Mouse (Mus musculus): Measurements from ENCODE around the gene Per3. TPM values are rescaled to one million over a fixed set of nuclear protein-coding genes. Genes with fewer than 3 reads are reported as not detected.
A peak's percentile ranks its signal among the peaks of the same experiment; 100 is the strongest.
"Not testable (repeated sequence)": the region's sequence is repeated elsewhere in the genome, so short reads cannot be mapped to it uniquely, and the experiment has no call there.

Per3 gene
- polyA plus RNA-seq, 1 experiment from 2014 or later, result 6.9 TPM

DNA sequence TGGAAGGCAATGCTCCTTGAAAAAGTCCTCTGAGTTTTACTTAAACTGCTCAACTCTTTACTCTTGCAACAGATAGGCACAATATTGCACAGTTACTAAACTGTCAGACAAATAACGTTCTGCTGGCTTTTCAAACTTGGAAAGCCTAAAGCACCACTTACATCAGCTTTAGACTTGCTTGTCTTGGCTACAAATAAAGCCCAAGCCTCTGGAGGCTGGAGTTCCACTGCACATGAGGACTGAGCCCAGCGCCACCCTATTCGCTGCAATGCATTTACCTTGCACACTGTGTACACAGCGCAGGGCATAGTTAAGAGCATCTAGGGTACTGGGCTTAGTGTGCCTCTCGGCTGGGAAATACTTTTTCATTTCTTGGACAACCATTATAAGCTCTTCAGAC lies 1.2 kb downstream of the Per3 start:
- no peaks in the 10 kb centered on the region; the same call in 1 of the 2 replicates for H3K4me1 ChIP-seq (replicated peaks; ENCODE audit: control insufficient read depth, insufficient read depth)
- DNase-seq (ENCODE audit: low spot score) (peak; percentile 59), ATAC-seq (ENCODE audit: low FRiP score, low TSS enrichment) (peak; percentile 36; the same call in 1 of the 2 replicates)
- peak overlapping the region; percentile 59 for H3K4me3 ChIP-seq (ENCODE audit: low read depth, low read length)
- H3K36me3 ChIP-seq (ENCODE audit: control insufficient read depth, insufficient read depth, low read length), result no peaks in the 10 kb centered on the region; the same call in 1 of the 2 replicates
- TF ChIP-seq CTCF (IDR thresholded peaks at IDR 0.05; ENCODE audit: low read depth), result no peak
- TF ChIP-seq EP300 (optimal IDR thresholded peaks at IDR 0.05), result no peak
- no peaks in the 10 kb centered on the region for H3K27me3 ChIP-seq (ENCODE audit: control insufficient read depth, insufficient read depth, low read length)
- 39% methylated on average over 5 of the region's 5 CpGs for WGBS
- peak overlapping the region; percentile 77; the same call in 1 of the 2 replicates for H3K9ac ChIP-seq (ENCODE audit: low read length)
- H3K4me2 ChIP-seq (replicated peaks; ENCODE audit: low read depth), result peak overlapping the region; percentile 97
- no peak overlapping the region for H3K27ac ChIP-seq (replicated peaks)
- H3K9me3 ChIP-seq (ENCODE audit: control insufficient read depth, low read length), result no peaks in the 10 kb centered on the region

DNA sequence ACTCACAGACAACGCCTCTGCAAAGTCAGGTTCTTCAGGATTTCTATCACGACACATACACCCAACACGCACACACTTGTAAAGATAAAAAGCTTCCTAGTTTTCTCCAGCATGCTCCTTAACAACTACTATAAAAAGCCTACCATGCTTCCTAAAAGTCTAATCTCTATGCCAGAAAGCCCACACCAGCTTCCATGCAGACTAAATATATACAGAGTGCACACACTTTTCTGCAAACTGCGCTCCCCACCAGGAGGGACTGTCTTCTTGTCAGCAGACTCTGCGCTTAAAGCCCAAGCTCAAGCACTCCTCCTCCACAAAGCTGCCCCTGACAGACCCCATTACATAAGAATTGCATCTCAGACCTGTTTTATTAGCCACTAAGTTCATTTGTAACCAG lies 3.0 kb downstream of the Per3 start:
- Histone ChIP-seq H3K9me3 (ENCODE audit: control insufficient read depth, low read length) (no peaks in the 10 kb centered on the region), H3K9ac (ENCODE audit: low read length) (no peak overlapping the region), H3K4me2 (replicated peaks; ENCODE audit: low read depth) (no peak overlapping the region), H3K4me3 (ENCODE audit: low read depth, low read length) (no peak overlapping the region), H3K36me3 (ENCODE audit: control insufficient read depth, insufficient read depth, low read length) (no peaks in the 10 kb centered on the region; the same call in 1 of the 2 replicates), H3K27ac (replicated peaks) (no peak overlapping the region), H3K27me3 (ENCODE audit: control insufficient read depth, insufficient read depth, low read length) (no peaks in the 10 kb centered on the region), H3K4me1 (replicated peaks; ENCODE audit: control insufficient read depth, insufficient read depth) (no peaks in the 10 kb centered on the region; the same call in 1 of the 2 replicates)
- TF ChIP-seq CTCF (IDR thresholded peaks at IDR 0.05; ENCODE audit: low read depth) (no peak), EP300 (optimal IDR thresholded peaks at IDR 0.05) (no peak)
- 74% methylated on average over 5 of the region's 5 CpGs for WGBS
- DNase-seq (ENCODE audit: low spot score), result no peak
- ATAC-seq (ENCODE audit: low FRiP score, low TSS enrichment), result no peak

DNA sequence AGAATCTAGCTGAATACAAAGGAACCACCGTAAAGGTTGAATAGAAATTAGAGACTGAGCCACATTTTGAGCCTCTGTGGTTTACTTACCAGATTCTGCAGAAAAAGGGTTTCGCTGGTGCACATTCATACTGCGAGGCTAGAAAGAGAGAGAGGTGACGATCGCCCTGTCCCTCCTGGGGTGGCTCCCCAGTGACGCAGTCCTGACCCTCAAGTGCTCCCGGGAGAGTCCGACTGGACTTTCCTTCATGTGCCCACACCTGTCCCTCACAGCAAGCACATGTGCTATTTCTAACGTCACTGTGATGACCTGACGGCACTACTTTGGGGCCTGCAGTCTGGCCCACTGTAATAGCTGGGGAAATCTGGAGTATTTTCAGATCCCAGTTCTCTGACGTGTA lies 6.7 kb downstream of the Per3 start:
- TF ChIP-seq CTCF (IDR thresholded peaks at IDR 0.05; ENCODE audit: low read depth) (no peak), EP300 (optimal IDR thresholded peaks at IDR 0.05) (no peak)

DNA sequence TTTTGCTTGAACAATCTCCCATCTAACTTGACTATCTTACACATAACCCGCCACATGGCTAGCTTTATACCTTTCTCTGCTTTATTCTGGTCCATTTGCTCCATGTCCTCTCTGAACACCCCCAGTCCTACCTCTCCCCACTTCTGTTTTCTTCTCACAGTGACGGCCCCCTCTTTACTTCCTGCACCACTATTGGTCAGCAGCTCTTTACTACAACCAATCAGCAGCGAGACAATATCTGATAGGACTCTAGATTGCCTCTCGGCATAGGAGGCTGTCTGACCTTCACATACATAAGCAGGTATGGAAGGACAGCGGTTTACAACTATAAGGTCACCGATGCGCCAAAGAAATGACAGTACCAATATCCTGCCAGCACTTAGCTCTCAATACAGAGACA lies 7.9 kb downstream of the Per3 start:
- no peaks in the 10 kb centered on the region; the same call in 1 of the 2 replicates for H3K36me3 ChIP-seq (ENCODE audit: control insufficient read depth, insufficient read depth, low read length)
- H3K9ac ChIP-seq (ENCODE audit: low read length), result no peak overlapping the region
- TF ChIP-seq EP300 (optimal IDR thresholded peaks at IDR 0.05) (no peak), CTCF (IDR thresholded peaks at IDR 0.05; ENCODE audit: low read depth) (no peak)
- H3K27ac ChIP-seq (replicated peaks), result no peak overlapping the region
- ATAC-seq (ENCODE audit: low FRiP score, low TSS enrichment), result no peak
- no peak for DNase-seq (ENCODE audit: low spot score)
- 87% methylated on average over 7 of the region's 7 CpGs for WGBS
- H3K4me1 ChIP-seq (replicated peaks; ENCODE audit: control insufficient read depth, insufficient read depth), result no peaks in the 10 kb centered on the region
- no peaks in the 10 kb centered on the region for H3K9me3 ChIP-seq (ENCODE audit: control insufficient read depth, low read length)
- no peak overlapping the region for H3K4me3 ChIP-seq (ENCODE audit: low read depth, low read length)
- no peaks in the 10 kb centered on the region for H3K27me3 ChIP-seq (ENCODE audit: control insufficient read depth, insufficient read depth, low read length)
- no peak overlapping the region for H3K4me2 ChIP-seq (replicated peaks; ENCODE audit: low read depth)

More for the DNA sequence above, 6.7 kb downstream of the Per3 start:
- Histone ChIP-seq H3K36me3 (ENCODE audit: control insufficient read depth, insufficient read depth, low read length) (no peaks in the 10 kb centered on the region; the same call in 1 of the 2 replicates), H3K9ac (ENCODE audit: low read length) (no peak overlapping the region), H3K27me3 (ENCODE audit: control insufficient read depth, insufficient read depth, low read length) (no peaks in the 10 kb centered on the region), H3K4me2 (replicated peaks; ENCODE audit: low read depth) (no peak overlapping the region), H3K9me3 (ENCODE audit: control insufficient read depth, low read length) (no peaks in the 10 kb centered on the region), H3K4me3 (ENCODE audit: low read depth, low read length) (no peak overlapping the region), H3K27ac (replicated peaks) (no peak overlapping the region), H3K4me1 (replicated peaks; ENCODE audit: control insufficient read depth, insufficient read depth) (no peaks in the 10 kb centered on the region)
- 91% methylated on average over 11 of the region's 11 CpGs for WGBS
- ATAC-seq (ENCODE audit: low FRiP score, low TSS enrichment) (no peak), DNase-seq (ENCODE audit: low spot score) (no peak)

DNA sequence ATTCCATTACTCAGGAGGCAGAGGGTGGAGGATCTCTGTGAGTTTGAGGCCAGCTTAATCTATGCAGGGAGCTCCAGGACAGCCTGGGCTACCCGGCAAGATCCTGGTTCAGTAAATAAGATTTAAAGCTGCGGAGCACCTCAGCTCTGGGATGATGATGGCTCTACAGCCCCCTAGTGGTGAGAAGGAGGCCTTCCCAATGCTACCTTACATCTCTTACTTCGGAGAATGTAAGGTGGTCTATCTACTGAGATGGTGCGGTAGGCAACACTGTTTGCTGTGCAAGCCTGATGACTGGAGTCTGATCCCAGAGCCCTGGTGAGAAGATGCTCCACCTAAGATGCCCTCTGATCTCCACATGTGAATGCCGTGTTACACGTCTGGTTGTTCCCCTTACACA lies 17.5 kb downstream of the Per3 start:
- 46% methylated on average over 6 of the region's 6 CpGs for WGBS
- Histone ChIP-seq H3K4me2 (replicated peaks; ENCODE audit: low read depth) (no peak overlapping the region), H3K36me3 (ENCODE audit: control insufficient read depth, insufficient read depth, low read length) (0 out of 2 replicates have a peak, but pooled peaks cover 6% of the 10 kb centered on the region), H3K27me3 (ENCODE audit: control insufficient read depth, insufficient read depth, low read length) (no peaks in the 10 kb centered on the region), H3K27ac (replicated peaks) (no peak overlapping the region), H3K4me1 (replicated peaks; ENCODE audit: control insufficient read depth, insufficient read depth) (no peaks in the 10 kb centered on the region), H3K9ac (ENCODE audit: low read length) (no peak overlapping the region), H3K9me3 (ENCODE audit: control insufficient read depth, low read length) (no peaks in the 10 kb centered on the region), H3K4me3 (ENCODE audit: low read depth, low read length) (no peak overlapping the region)
- ATAC-seq (ENCODE audit: low FRiP score, low TSS enrichment) (peak; percentile 56), DNase-seq (ENCODE audit: low spot score) (peak; percentile 29)
- TF ChIP-seq EP300 (optimal IDR thresholded peaks at IDR 0.05) (no peak), CTCF (IDR thresholded peaks at IDR 0.05; ENCODE audit: low read depth) (peak; percentile 85)

DNA sequence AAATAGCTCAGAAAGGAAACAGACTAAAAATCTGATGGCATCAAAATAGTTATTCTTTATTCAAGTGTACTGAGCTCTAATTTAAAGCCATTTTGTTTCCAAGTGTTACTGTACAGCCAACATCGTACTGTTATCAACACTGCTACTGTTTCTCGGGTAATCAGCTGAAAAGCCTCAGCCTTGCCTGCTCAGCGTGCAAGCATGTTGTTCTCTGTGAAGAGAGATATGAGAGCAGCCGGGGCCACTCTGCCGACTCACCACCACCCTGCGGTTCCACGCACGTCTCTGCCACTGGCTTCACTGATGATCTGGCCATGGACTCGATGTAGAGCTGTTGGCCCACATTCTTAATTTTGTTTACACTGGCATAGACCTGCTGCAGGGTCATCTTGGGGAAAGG lies 20.3 kb downstream of the Per3 start:
- H3K4me1 ChIP-seq (replicated peaks; ENCODE audit: control insufficient read depth, insufficient read depth), result no peaks in the 10 kb centered on the region
- H3K4me2 ChIP-seq (replicated peaks; ENCODE audit: low read depth), result no peak overlapping the region
- no peak overlapping the region for H3K27ac ChIP-seq (replicated peaks)
- H3K9me3 ChIP-seq (ENCODE audit: control insufficient read depth, low read length), result no peaks in the 10 kb centered on the region
- no peaks in the 10 kb centered on the region for H3K27me3 ChIP-seq (ENCODE audit: control insufficient read depth, insufficient read depth, low read length)
- TF ChIP-seq CTCF (IDR thresholded peaks at IDR 0.05; ENCODE audit: low read depth) (no peak), EP300 (optimal IDR thresholded peaks at IDR 0.05) (no peak)
- DNase-seq (ENCODE audit: low spot score) (no peak), ATAC-seq (ENCODE audit: low FRiP score, low TSS enrichment) (no peak)
- H3K4me3 ChIP-seq (ENCODE audit: low read depth, low read length), result no peak overlapping the region
- 65% methylated on average over 9 of the region's 9 CpGs for WGBS
- H3K9ac ChIP-seq (ENCODE audit: low read length), result no peak overlapping the region
- peaks cover 9% of the 10 kb centered on the region; the same call in 1 of the 2 replicates for H3K36me3 ChIP-seq (ENCODE audit: control insufficient read depth, insufficient read depth, low read length)

DNA sequence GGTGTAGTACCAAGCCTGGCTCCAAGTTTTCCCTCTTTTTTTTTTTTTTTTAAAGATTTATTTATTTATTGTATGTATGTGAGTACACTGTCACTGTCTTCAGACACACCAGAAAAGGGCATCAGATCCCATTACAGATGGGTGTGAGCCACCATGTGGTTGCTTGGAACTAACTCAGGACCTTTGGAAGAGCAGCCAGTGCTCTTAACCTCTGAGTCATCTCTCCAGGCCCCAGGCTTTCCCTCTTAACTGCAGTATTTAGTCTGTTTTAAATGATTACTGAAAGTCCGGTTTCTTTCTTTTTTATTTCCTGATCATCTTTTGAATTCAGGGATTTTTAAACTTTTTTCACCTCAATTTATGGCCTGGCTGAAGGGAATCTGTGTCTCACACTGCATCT lies 27.1 kb downstream of the Per3 start:
- ATAC-seq (ENCODE audit: low FRiP score, low TSS enrichment); H3K9ac ChIP-seq (ENCODE audit: low read length); DNase-seq (ENCODE audit: low spot score); H3K27me3 ChIP-seq (ENCODE audit: control insufficient read depth, insufficient read depth, low read length); H3K27ac ChIP-seq (replicated peaks); H3K4me2 ChIP-seq (replicated peaks; ENCODE audit: low read depth); H3K9me3 ChIP-seq (ENCODE audit: control insufficient read depth, low read length); H3K4me1 ChIP-seq (replicated peaks; ENCODE audit: control insufficient read depth, insufficient read depth); H3K4me3 ChIP-seq (ENCODE audit: low read depth, low read length); H3K36me3 ChIP-seq (ENCODE audit: control insufficient read depth, insufficient read depth, low read length): not testable (repeated sequence)
- WGBS, result 87% methylated on average over 1 of the region's 1 CpGs
